Mouse (Mus musculus): ENCODE data around the gene Ifit1bl2. TPM values are rescaled to one million over a fixed set of nuclear protein-coding genes. Genes with fewer than 3 reads are reported as not detected.

Ifit1bl2 gene
- polyA plus RNA-seq, 1 experiment from 2014 or later: 0.10 TPM

GRCm38 (mm10) chr19:34569896-34570476, 70.6 kb downstream of the Ifit1bl2 start:
- ATAC-seq (ENCODE audit: low FRiP score, low TSS enrichment): peak; percentile 76
- H3K27ac ChIP-seq (ENCODE audit: low read length): no peak overlapping the region

DNA sequence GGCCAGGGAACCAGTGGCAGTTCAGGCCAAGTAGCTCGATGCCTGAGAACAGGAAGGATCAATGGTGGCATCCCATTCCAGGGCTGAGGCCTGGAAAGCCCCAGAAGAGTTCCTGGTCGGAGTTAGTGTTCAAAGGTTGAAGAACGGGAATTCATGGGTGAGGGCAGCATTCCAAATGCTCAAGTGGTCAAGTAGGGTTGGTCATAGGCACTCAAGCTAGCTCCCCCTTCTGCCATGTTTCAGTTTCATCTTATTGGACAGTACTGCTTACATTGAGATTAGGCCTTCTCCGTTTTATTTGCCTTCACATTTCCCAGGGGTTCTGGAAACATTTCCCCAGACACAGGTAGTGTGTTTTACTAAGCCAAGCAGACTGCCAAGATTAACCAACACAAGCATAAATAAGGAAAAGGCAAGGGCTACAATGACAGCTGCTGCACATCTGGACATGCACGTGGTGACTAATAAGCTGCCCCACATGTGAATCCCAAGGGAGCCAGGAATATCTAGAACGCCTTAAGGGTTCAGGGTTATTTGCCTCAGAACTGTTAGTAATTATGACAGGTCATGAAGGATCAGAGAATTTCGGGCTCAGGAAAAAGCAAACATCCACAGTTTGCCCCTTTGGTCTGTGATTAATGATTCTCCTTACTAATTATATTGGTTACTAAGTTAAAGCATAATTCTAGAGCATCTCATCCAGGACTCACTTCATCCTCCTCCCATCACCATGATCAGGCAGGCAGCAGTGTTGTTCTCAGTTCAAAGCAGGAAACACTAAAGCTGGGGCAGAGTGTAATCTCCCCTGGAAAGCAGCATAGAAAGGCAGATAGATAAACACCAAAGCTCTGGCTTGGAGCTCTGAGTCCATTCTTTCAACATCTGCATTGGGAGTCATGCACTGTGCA, 71.3 kb downstream of the Ifit1bl2 start:
- no peak overlapping the region for H3K4me2 ChIP-seq (replicated peaks; ENCODE audit: low read depth, low read length)
- no peak; the same call in 1 of the 2 replicates for ATAC-seq (ENCODE audit: low FRiP score, low TSS enrichment)

More at GRCm38 (mm10) chr19:34569896-34570476, 70.6 kb downstream of the Ifit1bl2 start:
- Histone ChIP-seq H3K36me3 (ENCODE audit: insufficient read depth, low read length) (no peaks in the 10 kb centered on the region; the same call in 1 of the 2 replicates), H3K4me2 (replicated peaks; ENCODE audit: low read depth, low read length) (no peak overlapping the region), H3K27me3 (ENCODE audit: insufficient read depth, low read length) (no peaks in the 10 kb centered on the region), H3K9me3 (ENCODE audit: low read length) (no peaks in the 10 kb centered on the region), H3K4me1 (ENCODE audit: insufficient read depth, low read length) (peaks cover 9% of the 10 kb centered on the region), H3K9ac (replicated peaks; ENCODE audit: low read length) (no peak overlapping the region), H3K4me3 (ENCODE audit: low read length) (no peak overlapping the region)
- WGBS: 41% methylated on average over 4 of the region's 4 CpGs

More for the DNA sequence above, 71.3 kb downstream of the Ifit1bl2 start:
- Histone ChIP-seq H3K4me3 (ENCODE audit: low read length) (no peak overlapping the region), H3K4me1 (ENCODE audit: insufficient read depth, low read length) (peaks cover 9% of the 10 kb centered on the region), H3K36me3 (ENCODE audit: insufficient read depth, low read length) (no peaks in the 10 kb centered on the region; the same call in 1 of the 2 replicates), H3K9me3 (ENCODE audit: low read length) (no peaks in the 10 kb centered on the region), H3K27me3 (ENCODE audit: insufficient read depth, low read length) (no peaks in the 10 kb centered on the region), H3K9ac (replicated peaks; ENCODE audit: low read length) (no peak overlapping the region), H3K27ac (ENCODE audit: low read length) (no peak overlapping the region; the same call in 1 of the 2 replicates)
- WGBS: 56% methylated on average over 7 of the region's 7 CpGs

Other genes with a start within 250 kb of the Ifit1bl2 start
- gene Ch25h, start 165.6 kb downstream of the Ifit1bl2 start, polyA plus RNA-seq (2015; fragmentation: Nextera tagmentation; extraction: Ambion mirVana): 2.2 and 2.7 TPM in 2 replicates
- gene Lipa, start 113.3 kb downstream of the Ifit1bl2 start, polyA plus RNA-seq (2015; fragmentation: Nextera tagmentation; extraction: Ambion mirVana): 36.0 TPM in 2 replicates
- 11.5 and 11.8 TPM in 2 replicates for gene Ifit2, start 90.0 kb downstream of the Ifit1bl2 start, polyA plus RNA-seq (2015; fragmentation: Nextera tagmentation; extraction: Ambion mirVana)
- 2.8 and 3.8 TPM in 2 replicates for gene Ifit3, start 57.2 kb downstream of the Ifit1bl2 start, polyA plus RNA-seq (2015; fragmentation: Nextera tagmentation; extraction: Ambion mirVana)
- 0.16 and 0.18 TPM in 2 replicates for gene Ifit1bl1, start 38.8 kb downstream of the Ifit1bl2 start, polyA plus RNA-seq (2015; fragmentation: Nextera tagmentation; extraction: Ambion mirVana)
- gene Ifit3b, start 32.8 kb downstream of the Ifit1bl2 start, polyA plus RNA-seq (2015; fragmentation: Nextera tagmentation; extraction: Ambion mirVana): 1.1 and 1.8 TPM in 2 replicates
- gene Ifit1, start 128 bp upstream of the Ifit1bl2 start, polyA plus RNA-seq (2015; fragmentation: Nextera tagmentation; extraction: Ambion mirVana): 0.28 and 0.51 TPM in 2 replicates
- 17.9 and 19.1 TPM in 2 replicates for gene Slc16a12, start 106.5 kb upstream of the Ifit1bl2 start, polyA plus RNA-seq (2015; fragmentation: Nextera tagmentation; extraction: Ambion mirVana)
- 7.4 and 7.8 TPM in 2 replicates for gene Pank1, start 238.7 kb upstream of the Ifit1bl2 start, polyA plus RNA-seq (2015; fragmentation: Nextera tagmentation; extraction: Ambion mirVana)